Mouse (Mus musculus): Measurements from ENCODE around the gene Smcp. TPM values are rescaled to one million over a fixed set of nuclear protein-coding genes. Genes with fewer than 3 reads are reported as not detected.

Smcp gene
- not detected for total RNA-seq (2021)
- long read RNA-seq: 0 reads

DNA sequence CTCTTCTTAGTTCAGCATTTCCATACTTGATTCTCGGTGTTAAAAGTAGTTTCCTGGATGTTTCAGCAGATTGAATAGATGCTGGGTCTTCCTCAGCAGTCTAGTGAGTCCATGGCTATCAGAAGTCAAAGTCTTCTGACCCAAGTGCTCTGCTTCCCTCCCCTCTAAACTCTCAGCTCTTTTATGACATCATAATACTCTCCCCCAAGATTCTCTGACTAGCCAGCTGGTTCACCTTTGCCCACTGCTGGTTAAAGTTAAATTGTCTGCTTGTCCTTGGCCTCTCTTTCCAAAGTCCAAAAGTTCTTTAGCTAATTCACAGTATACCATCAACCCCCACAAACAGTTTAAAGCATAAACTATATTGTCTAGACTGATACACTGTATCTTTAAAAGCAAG, at the start of gene Smcp:
Smcp (minus strand) TSS at position 140 of the 400 bp plus-strand sequence.
- DNase-seq (ENCODE audit: low spot score in 2 of 2): no peak

GRCm38 (mm10) chr3:92638653-92638991, 49.8 kb upstream of the Smcp start:
- no peak for DNase-seq (ENCODE audit: low spot score in 2 of 2)

- DNase-seq (ENCODE audit: low spot score in 2 of 2): no peak
Observed at GRCm38 (mm10) chr3:92637745-92638652, 49.2 kb upstream of the Smcp start.

DNA sequence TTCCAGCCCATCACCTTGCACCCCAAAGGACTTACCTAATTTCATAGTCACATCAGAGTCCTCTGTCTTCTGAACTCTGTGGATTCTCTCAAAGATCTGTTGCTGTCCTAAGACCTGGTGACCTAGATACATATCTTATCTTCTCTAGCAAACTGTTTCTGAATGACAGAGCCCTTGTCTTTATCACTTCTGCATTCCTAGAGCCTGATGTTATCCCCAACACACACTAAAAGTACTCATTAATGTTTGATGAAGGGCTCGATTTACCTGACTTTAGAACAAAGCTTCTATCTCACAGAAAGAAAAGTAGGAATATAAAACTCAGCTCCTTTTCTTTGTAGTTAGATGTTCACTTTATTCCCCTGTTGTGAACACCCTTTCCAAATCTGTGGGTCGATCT, 32.8 kb upstream of the Smcp start, which contains the start of gene Lce6a:
Lce6a (minus strand) TSS at position 101 of the 400 bp plus-strand sequence.
- no peak for DNase-seq (ENCODE audit: low spot score in 2 of 2)

DNA sequence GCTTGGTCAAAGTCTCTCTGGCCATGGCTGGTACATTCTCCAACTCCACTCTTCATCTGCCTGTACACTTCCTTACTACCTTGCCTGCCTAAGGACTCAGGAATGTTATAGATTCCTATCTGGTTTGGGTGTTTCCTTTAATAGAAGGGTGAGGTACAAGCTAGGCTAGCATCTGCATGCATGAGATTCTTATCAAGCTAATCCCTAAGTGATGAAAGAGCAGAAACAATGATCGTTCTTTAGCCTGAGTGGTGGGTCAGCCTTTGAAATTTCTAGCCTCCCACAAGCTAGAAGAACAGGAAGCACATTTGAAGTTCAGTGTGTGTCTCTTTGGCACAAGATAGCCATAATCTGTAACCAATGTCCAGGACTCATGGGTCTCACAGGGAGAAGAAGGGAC, 21.0 kb upstream of the Smcp start:
- DNase-seq (ENCODE audit: low spot score in 2 of 2): no peak

DNA sequence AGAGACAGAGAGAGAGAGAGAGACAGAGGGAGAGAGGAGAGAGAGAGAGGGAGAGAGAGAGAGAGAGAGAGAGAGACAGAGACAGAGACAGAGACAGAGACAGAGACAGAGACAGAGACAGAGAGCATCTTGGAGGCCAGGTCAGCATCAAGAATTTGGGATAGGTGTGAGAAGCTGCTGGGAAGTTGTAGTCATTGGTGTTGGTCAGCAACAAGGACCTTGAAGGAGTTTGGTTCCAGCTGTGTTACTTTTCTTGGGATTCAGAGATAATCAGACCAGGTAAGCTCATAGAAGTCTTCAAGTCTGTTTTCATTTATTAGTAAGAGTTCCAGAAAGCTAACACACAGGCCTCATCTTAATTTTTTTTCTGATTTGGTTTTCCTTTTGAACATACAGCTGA, 18.6 kb upstream of the Smcp start, which contains the start of gene 2210017I01Rik:
2210017I01Rik (minus strand) TSS at position 101 of the 400 bp plus-strand sequence.
- no peak for DNase-seq (ENCODE audit: low spot score in 2 of 2)

DNA sequence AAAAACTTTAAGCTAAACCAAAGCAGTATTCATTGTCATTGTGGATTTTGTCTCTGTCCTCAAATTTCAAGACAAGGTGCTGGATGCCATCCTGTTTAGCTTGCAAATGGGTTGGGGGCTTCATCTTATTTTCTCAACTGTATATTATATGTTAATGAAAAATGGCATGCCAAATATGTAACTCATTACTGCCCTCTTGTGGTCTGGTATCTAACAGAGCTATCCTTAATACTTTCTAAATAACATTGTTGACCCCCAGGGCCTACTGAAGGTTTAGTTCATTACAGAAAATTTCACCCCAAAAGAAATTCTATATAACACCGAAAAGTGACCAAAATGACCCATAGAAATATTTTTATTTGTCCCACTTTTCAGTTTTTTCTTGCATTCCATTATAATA, 13.4 kb upstream of the Smcp start:
- peak in 1 of 2 experiments; percentile 6 for DNase-seq (ENCODE audit: low spot score in 2 of 2)

DNA sequence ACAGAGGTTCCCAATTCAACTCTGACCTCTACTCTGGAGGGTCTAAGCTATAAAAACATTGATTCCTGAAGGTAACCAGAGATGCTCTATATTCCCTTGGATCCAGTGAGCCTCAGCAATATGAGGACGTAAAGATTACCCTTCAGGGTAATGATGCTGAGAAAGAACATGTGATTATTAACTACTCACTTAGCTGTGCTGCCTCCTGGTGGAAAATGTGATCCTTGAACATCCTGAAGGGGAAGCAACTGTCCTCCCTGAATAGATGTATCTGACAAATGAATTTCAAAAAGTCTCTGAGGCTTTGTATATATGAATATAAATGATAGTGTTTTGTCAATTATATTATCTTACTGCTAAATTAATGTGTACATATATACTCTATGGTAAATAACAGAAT, 11.7 kb upstream of the Smcp start:
- DNase-seq (ENCODE audit: low spot score in 2 of 2): no peak

- DNase-seq (ENCODE audit: low spot score in 2 of 2): no peak
Observed at GRCm38 (mm10) chr3:92599973-92600372, 11.2 kb upstream of the Smcp start.

DNA sequence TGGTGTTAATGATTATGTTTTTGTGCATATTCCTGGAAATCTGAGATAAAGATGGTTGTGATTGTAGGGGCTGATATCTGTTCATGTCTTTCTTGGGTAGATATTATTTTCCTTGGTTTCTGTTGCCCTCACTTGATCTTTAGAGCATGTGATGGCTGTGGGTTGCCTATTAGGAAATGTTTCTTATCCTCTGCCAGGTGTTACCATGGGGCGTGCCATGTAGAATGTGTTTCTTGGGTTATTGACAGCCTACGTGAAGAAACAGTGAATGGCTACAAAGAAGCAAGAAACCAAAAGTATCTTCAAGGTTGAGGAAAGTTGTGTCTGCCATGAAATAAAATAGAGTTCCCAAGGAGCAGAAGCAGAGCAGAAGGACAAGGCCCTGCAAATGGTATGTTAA, 9.6 kb upstream of the Smcp start:
- DNase-seq (ENCODE audit: low spot score in 2 of 2): no peak

GRCm38 (mm10) chr3:92587190-92587589, 1.6 kb downstream of the Smcp start:
- DNase-seq (ENCODE audit: low spot score in 2 of 2): no peak

DNA sequence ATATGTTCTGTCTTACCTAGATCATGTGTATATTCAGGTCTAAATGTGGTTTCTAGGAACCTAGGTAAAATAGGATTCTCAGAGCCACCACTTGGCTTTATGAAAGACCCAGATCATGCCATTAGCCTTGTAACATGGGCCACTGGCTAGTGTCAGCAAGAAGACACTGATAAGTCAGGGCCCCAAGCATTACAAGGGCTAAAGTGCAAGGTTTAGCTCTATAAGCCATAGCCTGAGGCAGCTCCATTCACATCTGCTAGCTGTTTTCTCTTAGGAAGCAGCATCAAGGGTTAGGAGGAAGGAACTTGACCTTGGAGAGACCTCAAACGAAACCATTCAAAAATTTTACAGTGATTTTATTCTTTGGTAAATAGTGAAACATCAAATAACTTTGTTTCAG, 3.7 kb downstream of the Smcp start:
- DNase-seq (ENCODE audit: low spot score in 2 of 2): no peak

DNA sequence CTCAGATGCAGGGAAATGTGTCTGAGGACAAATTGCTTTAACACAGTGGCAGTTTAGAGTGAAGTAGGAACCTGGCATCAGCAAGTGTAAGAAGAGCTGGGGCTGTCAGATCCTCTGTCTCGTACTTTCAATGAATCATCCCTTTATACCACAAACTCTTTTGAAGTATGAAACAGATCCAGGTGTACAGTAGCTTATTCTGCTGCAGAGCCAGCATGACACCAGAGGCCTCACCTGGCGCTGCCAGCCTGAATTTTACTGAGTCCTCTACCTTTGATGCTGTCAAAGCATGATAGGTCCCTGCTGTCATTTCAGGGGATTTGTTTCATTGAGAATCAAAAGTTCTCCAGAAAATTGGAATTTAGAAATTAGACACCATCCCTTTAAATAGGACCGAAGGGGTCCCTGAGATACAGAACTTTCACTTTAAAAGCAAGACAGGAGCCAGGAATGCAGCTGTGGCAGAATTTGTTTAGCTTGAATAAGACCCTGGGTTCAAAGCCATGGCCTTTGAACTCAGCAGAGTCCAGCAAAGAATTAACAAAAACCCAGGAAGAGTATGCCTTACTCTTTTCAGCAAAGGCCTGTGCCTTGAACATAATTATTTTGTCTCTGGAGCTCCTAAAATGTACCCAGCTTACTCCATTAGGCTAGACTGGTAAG, 5.5 kb downstream of the Smcp start:
- no peak for DNase-seq (ENCODE audit: low spot score in 2 of 2)

GRCm38 (mm10) chr3:92579508-92579907, 9.3 kb downstream of the Smcp start:
- no peak for DNase-seq (ENCODE audit: low spot score in 2 of 2)

GRCm38 (mm10) chr3:92578652-92579413, 10.0 kb downstream of the Smcp start:
- no peak for DNase-seq (ENCODE audit: low spot score in 2 of 2)

DNA sequence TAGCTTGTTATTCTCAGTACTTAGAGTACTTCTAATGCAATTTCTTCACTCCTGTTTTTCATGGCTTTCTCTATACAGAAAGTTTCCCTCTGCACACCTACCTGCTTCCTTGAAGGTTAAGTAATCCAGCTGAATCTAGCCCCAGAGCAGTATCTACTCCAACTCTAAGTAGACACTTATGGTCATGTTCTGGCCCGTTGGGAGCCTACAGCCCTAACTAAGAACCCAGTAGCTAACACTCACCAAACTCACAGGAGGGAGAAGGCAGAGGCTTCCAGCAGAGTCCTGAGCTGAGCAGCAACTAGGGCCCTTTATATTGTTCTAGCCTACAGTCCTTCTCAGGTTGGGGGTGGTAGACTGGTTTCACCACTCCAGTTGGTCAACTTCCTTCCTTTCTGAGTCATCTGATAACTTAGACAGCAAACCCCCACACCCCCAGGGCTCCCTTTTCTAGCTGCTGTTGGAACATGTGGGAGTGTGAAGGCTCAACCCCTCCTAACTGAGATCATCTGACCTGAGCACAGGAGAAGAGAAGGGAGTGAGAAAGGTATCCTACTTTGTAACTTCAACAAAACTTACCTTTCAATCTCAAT, 15.3 kb downstream of the Smcp start, which contains the start of gene Ivl:
Ivl (minus strand) TSS at position 287 of the 593 bp plus-strand sequence.
- DNase-seq (ENCODE audit: low spot score in 2 of 2): no peak

GRCm38 (mm10) chr3:92572514-92573155, 16.2 kb downstream of the Smcp start:
- DNase-seq (ENCODE audit: low spot score in 2 of 2): no peak

GRCm38 (mm10) chr3:92568752-92569151, 20.0 kb downstream of the Smcp start:
- no peak for DNase-seq (ENCODE audit: low spot score in 2 of 2)

GRCm38 (mm10) chr3:92565418-92565817, 23.4 kb downstream of the Smcp start:
- no peak for DNase-seq (ENCODE audit: low spot score in 2 of 2)

DNA sequence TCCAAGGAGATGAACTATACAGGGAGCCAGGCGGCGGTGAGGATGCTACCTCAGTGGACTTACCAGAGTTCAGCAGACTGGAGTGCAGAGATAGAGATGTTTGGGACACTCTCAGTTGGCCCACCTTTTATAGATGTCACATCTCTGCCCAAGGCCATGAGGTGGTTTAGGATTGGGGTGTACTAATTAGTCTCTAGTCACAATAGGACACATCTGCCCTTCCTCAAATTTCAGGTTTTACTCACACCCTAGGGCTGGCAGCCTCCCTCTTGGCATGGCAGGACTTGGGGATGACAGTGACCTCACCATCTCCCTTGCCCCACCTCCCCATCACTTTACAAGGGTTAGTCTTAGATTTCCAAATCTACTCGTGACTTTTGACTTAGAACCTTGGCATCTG, 54.4 kb downstream of the Smcp start, which contains the start of gene 2310046K23Rik:
2310046K23Rik (minus strand) TSS at position 101 of the 400 bp plus-strand sequence.
- DNase-seq (ENCODE audit: low spot score in 2 of 2): no peak
